Mouse (Mus musculus) ovary, postnatal 36 days (tissue): ENCODE data around the gene Inhbe.
"Not testable (repeated sequence)": the region's sequence is repeated elsewhere in the genome, so short reads cannot be mapped to it uniquely, and the experiment has no call there.

Experiments used
- DNase-seq: peaks from one replicate; pipeline ENCODE4 v3.0.0; 2022; ENCODE audit warnings: low spot score, mixed read lengths

Gene Inhbe

GRCm38 (mm10) chr10:127322669-127323068 lies 31.5 kb downstream of the Inhbe start:
- DNase-seq = no peak

- no peak for DNase-seq
Measured at GRCm38 (mm10) chr10:127322178-127322577, 32.0 kb downstream of the Inhbe start.

DNA sequence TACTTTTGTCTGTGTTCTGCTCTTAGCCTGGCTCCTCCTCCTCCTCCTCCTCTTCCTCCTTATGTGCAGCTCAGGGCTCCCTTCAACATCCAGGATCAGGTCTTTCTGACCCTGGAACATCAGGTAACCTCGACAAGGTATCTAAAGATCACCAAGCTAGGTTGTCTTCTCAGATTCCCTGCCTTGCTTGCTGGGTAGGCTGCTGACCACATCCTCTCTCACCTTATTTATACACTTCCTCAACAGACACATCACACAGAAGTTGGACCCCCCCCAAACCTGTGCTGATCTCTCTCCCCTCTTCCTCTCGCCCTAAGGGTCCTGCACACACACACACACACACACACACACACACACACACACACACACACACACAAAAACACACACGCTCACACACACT lies 32.6 kb downstream of the Inhbe start, which contains the start of gene Arhgap9:
Gene Arhgap9 (plus strand): TSS at position 344 of the 400 bp plus-strand sequence.
- no peak for DNase-seq

GRCm38 (mm10) chr10:127319969-127320368 lies 34.2 kb downstream of the Inhbe start:
- no peak for DNase-seq

DNA sequence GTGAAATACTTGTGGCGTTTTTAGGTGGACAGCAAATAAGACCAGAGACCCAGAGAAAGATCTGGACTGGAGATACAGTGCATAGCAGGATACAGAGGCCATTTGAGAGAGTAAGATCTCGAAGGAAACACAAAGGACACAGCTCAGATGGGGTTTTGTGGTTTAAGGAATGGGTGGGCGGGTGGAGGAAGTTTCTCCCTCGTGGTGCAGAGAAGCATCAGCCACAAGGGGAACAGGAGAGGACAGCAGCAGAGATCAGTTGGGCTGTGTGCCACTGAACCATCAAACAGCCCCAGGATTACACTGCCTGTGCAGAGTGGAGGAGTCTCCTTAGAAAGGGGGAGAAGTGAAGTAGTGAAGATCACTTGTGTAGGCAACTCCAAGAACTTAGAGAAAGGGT lies 36.2 kb downstream of the Inhbe start:
- no peak for DNase-seq

GRCm38 (mm10) chr10:127317277-127317676 lies 36.9 kb downstream of the Inhbe start:
- DNase-seq = no peak

DNA sequence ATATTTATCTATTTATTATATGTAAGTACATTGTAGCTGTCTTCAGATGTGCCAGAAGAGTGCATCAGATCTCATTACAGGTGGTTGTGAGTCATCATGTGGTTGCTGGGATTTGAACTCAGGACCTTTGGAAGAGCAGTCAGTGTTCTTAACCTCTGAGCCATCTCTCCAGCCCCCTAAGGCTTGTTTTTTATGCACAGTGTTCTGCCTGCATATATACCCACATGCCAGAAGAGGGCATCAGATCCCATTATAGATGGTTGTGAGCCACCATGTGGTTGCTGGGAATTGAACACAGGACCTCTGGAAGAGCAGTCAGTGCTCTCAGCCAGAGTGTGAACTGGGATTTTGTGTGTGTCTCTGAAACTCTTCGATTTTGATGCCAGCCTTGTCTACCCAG lies 39.3 kb downstream of the Inhbe start:
- not testable (repeated sequence) for DNase-seq

- DNase-seq = not testable (repeated sequence)
Measured at GRCm38 (mm10) chr10:127313516-127313915, 40.7 kb downstream of the Inhbe start.

DNA sequence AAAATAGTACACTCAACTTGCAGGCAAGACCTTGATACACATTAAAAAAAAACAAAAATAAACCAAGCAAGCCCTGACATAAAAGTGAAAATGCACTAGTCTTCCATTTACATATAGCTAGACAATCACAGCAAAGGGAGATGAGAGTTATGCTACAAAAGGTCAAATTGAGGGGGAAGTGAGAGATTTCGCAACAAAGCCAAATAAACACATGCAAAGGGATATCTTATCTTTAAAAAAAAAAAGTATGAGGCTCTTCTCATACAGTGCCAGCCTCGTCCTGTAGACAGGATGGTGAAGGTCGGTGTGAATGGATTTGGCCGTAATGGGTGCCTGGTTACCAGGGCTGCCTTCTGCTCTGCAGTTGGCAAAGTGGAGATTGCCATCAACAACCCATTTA lies 41.4 kb downstream of the Inhbe start:
- no peak for DNase-seq

DNA sequence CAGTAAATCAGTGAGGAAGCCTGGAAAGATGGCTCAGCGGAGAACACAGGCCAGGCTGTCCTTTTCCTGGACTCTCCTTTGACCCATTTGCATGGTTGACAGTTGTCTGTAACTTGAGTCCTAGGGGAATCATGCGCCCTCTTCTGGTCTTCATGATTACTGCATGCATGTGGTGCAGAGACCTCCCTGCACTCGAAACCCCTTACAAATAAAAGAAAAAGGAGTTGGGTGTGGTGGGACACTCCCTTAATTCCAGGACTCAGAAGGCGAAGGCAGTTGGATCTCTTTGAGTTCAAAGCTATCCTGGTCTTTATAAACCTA lies 41.9 kb downstream of the Inhbe start:
- peak; percentile 63 for DNase-seq

DNA sequence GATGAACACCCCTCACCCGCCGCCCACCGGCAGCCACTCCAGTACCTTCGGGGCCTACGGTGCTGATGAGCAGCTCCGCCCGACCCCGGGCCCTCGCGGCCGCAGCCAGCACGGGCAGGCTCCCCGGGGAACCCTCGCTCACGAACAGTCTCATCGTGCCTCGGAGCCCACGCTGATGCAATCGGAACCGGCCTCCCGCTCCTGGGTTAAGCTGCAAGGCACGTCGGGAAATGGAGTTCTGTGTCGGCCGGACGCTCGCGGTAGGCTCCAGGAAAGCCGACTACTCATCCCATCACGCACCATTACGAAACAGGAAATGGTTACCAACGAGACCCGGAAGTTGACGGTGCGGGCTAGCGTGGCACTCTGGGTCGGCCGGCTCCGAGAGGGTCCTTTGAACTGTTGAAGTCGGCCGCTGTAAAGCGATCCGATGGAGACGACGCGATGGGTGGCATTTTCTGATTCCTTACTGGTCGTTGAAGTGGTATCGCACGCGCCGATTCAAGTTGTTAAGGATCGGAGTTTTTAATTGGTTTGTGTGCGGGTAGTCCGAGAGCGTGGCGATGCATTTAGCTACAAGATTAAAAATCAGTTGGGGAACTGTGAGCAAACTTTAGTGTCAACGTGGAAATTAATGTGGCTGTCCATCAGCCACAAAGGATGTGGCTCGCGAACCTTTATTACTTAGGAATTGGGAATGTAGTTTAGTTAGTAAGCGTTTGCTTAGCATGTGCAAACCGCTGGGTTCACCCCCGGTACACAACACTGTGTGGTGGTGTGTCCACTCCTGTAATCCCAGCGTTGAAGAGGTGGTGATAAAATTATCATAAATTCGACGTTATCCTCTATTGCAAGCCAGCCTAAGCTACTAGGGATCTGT lies 42.5 kb downstream of the Inhbe start, which contains the start of gene Mars:
Gene Mars (minus strand): TSS at position 311 of the 880 bp plus-strand sequence.
- peak; percentile 91 for DNase-seq

DNA sequence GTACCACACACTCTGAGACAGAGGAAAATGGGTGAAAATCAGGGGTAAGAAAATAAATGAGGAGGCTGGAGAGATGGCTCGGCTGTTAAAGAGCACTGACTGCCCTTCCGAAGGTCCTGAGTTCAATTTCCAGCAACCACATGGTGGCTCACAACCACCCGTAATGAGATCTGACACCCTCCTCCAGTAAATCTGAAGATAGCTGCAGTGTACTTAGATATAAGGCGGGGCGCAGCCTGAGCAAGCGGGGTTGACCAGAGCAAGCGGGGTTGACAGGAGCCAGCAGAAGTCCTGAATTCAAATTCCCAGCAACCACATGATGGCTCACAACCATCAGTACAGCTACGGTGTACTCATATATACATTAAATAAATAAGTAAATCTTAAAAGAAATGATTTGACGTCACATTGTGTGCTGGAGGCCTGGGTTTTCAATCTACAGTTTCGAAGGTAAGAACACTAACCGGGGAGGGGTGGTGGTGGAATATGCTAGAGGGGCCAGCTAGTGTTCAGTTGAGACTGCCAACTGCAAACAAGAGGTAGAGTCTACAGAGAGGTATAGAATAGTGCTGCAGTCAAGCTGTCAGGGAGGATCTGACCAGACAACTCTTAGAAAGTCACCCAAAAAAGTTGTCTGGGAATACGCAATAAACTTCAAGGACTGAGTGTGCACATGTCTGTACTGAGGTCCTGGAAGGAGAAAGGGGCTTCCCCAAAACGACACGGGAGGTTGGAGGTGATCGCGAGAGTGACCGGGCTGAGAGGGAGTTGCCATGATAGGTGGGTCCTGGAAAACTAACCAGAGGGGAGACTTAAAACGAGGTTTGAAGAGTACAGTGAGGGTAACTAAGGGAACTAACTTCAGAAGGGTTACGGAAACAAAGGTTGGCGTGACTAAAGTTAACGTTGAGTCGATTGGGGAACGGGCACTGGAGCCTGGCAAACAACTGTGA lies 43.4 kb downstream of the Inhbe start:
- no peak for DNase-seq

GRCm38 (mm10) chr10:127309167-127309566 lies 45.0 kb downstream of the Inhbe start:
- not testable (repeated sequence) for DNase-seq

DNA sequence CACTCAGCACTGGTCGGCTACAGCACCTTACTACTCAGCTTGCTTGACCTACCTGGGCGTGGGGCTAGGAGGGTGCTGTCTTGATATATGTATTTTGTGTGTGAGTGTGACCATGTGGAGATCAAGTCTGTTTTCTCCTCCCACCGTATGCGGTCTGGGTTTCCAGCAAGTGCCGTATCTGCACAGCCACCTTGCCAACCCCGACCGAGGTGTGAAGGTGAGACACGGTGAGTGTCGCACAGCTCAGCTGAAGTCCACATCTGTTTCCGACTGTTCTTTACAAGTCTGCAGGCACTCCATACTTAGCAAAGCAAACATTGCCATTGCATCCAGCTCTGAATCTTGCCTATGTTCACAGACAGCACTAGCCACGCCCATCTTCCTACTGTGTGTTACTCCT lies 51.1 kb downstream of the Inhbe start:
- no peak for DNase-seq

GRCm38 (mm10) chr10:127300361-127300760 lies 53.9 kb downstream of the Inhbe start:
- DNase-seq = no peak
